Comparison of ENCODE assay signal across 8 mouse cellular contexts in the genomic region with DNA sequence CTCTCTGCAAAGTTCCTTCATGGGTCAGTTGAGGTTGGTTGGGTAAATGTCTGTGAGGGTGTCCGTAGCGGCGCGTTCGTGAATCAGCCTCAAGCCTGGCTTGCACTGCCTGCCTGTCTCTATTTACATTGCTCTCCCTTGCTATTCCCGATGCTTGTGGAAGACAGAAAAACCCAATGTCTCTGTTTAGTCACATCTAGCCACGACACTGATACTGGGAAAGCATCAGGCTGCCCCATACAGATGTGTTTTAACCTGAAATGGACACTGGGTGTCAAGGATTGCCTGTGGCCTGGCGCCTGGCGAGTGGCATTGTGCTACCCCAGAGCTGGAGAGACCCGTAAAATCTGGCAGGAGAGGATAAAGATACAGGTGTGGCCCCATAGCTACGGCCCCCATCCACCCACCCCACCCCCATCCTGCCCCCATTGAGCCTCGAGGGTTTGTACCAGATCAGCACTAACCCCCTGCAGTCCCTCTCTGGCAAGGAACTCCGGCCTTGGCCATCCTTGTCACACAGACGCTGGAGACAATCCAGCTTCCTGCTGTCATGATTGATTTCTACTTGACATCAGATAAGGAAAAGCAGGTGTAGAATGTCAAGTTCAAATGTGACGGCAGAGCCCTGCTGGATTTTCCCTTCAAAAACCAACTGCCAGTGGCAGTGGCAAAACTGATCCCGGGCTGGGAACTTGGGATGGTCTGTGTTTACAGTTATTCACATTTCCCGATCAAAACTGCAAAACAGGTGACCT.
DNase-seq lines count a peak whose midpoint lies in the region; ATAC-seq and TF ChIP-seq lines count a peak whose summit lies in the region.

No protein-coding gene starts in this region.

- no peaks in the 10 kb centered on the region for H3K79me2 ChIP-seq in CH12.LX (replicated peaks; ENCODE audit: control insufficient read depth, extremely low read depth, insufficient read depth, poor library complexity, severe bottlenecking)

- in situ Hi-C loops in CH12.LX (cut with MboI; ENCODE audit: low pct_ligation_motif_present, low pct_unique_long_range_greater_than_20kb, low sequenced_read_pairs) = loop anchor here (10.0 kb wide), 1 partner anchor 259 kb away; no protein-coding TSS in a partner anchor

- TF ChIP-seq RAD21 in CH12.LX (IDR thresholded peaks at IDR 0.05; ENCODE audit: low read depth, low read length) = no peak

- 0 out of 2 replicates have a peak, but pooled peaks have one; percentile 0 for TF ChIP-seq POLR2A in CH12.LX (IDR thresholded peaks at IDR 0.05; ENCODE audit: low read depth, low read length)

- H3K9me3 ChIP-seq in CH12.LX (replicated peaks; ENCODE audit: low read length) = peaks cover 4% of the 10 kb centered on the region
- H3K9me3 ChIP-seq in forebrain, embryonic 16.5 days (ENCODE audit: control insufficient read depth, low read length) = no peaks in the 10 kb centered on the region
- H3K9me3 ChIP-seq in liver, postnatal 0 days (ENCODE audit: low read length) = no peaks in the 10 kb centered on the region

- DNase-seq in gastrocnemius, adult 2 months = no peak
- no peak for DNase-seq in gastrocnemius, postnatal 25 days
- DNase-seq in CH12.LX (ENCODE audit: extremely low read depth) = no peak
- DNase-seq in liver, postnatal 0 days = no peak
- DNase-seq in frontal cortex, postnatal 14 days (ENCODE audit: low spot score in 2 of 2) = no peak
- no peak for DNase-seq in left cerebral cortex, adult 18-20 months (ENCODE audit: low spot score in 2 of 2)

- dilution Hi-C loops in CH12.LX (cut with MboI; ENCODE audit: extremely low pct_ligation_motif_present, extremely low pct_unique_long_range_greater_than_20kb, low sequenced_read_pairs) = no loop called here

- TF ChIP-seq CTCF in gastrocnemius, adult 2 months (IDR thresholded peaks at IDR 0.05) = no peak
- TF ChIP-seq CTCF in CH12.LX (conservative IDR thresholded peaks at IDR 0.05 in 1 of 2, IDR thresholded peaks at IDR 0.05 in 1 of 2; ENCODE audit: low read depth in 2 of 2, low read length in 2 of 2) = no peak
- TF ChIP-seq CTCF in liver, postnatal 0 days (IDR thresholded peaks at IDR 0.05; ENCODE audit: low read depth) = no peak

- intact Hi-C loops in gastrocnemius, adult 2 months (cut with DNase I) = loop anchor here (10.0 kb wide), 1 partner anchor 189 kb away; no protein-coding TSS in a partner anchor

- ATAC-seq in forebrain, embryonic 16.5 days = no peak
- ATAC-seq in liver, postnatal 0 days = no peak; the same call in 1 of the 2 replicates
- no peak for ATAC-seq in inflammation-experienced regulatory T-cells, adult 6 months

- peak overlapping the region; percentile 51 for H3K4me3 ChIP-seq in gastrocnemius, adult 2 months
- peak overlapping the region in 1 of 3 experiments; percentile 19 for H3K4me3 ChIP-seq in CH12.LX (replicated peaks in 1 of 3; ENCODE audit: low read depth in 2 of 3, low read length in 2 of 3, poor library complexity in 1 of 3)
- peak overlapping the region; percentile 10 for H3K4me3 ChIP-seq in forebrain, embryonic 16.5 days (replicated peaks; ENCODE audit: low read length)
- peak overlapping the region; percentile 32; the same call in 1 of the 2 replicates for H3K4me3 ChIP-seq in liver, postnatal 0 days (ENCODE audit: low read depth, low read length)

- peak overlapping the region; percentile 51 for H3K9ac ChIP-seq in CH12.LX (ENCODE audit: insufficient read depth, low read depth)
- no peak overlapping the region for H3K9ac ChIP-seq in forebrain, embryonic 16.5 days (replicated peaks; ENCODE audit: low read depth, low read length)
- no peak overlapping the region; the same call in 1 of the 2 replicates for H3K9ac ChIP-seq in liver, postnatal 0 days (replicated peaks)

- H3K36me3 ChIP-seq in CH12.LX (replicated peaks in 1 of 2; ENCODE audit: control insufficient read depth in 1 of 2, insufficient read depth in 1 of 2, low read length in 1 of 2) = no peaks in the 10 kb centered on the region
- no peaks in the 10 kb centered on the region for H3K36me3 ChIP-seq in forebrain, embryonic 16.5 days (ENCODE audit: control insufficient read depth, insufficient read depth)
- H3K36me3 ChIP-seq in liver, postnatal 0 days (replicated peaks; ENCODE audit: insufficient read depth, low read length) = no peaks in the 10 kb centered on the region

- peaks cover 17 to 37% of the 10 kb centered on the region in 2 experiments for H3K4me1 ChIP-seq in CH12.LX (ENCODE audit: control insufficient read depth in 1 of 2, insufficient read depth in 2 of 2)
- H3K4me1 ChIP-seq in forebrain, embryonic 16.5 days (replicated peaks; ENCODE audit: control insufficient read depth, insufficient read depth, low read length) = peaks cover 11% of the 10 kb centered on the region
- peaks cover 19% of the 10 kb centered on the region for H3K4me1 ChIP-seq in liver, postnatal 0 days (ENCODE audit: insufficient read depth)

- WGBS in forebrain, embryonic 16.5 days = 25% methylated on average over 17 of the region's 17 CpGs
- 20% methylated on average over 17 of the region's 17 CpGs for WGBS in liver, postnatal 0 days (ENCODE audit: insufficient replicate concordance)

- no peak overlapping the region for H3K27ac ChIP-seq in gastrocnemius, adult 2 months
- H3K27ac ChIP-seq in CH12.LX (ENCODE audit: insufficient read depth, low read depth) = peak overlapping the region; percentile 93
- no peak overlapping the region for H3K27ac ChIP-seq in forebrain, embryonic 16.5 days (ENCODE audit: low read length)
- H3K27ac ChIP-seq in liver, postnatal 0 days (ENCODE audit: low read depth) = peak overlapping the region; percentile 74

- peak overlapping the region; percentile 89 for H3K4me2 ChIP-seq in CH12.LX (ENCODE audit: insufficient read depth, low read depth, poor library complexity, severe bottlenecking)
- peak overlapping the region; percentile 45 for H3K4me2 ChIP-seq in forebrain, embryonic 16.5 days (ENCODE audit: low read length)
- peak overlapping the region; percentile 66 for H3K4me2 ChIP-seq in liver, postnatal 0 days (ENCODE audit: low read depth, low read length)

- H3K27me3 ChIP-seq in CH12.LX (replicated peaks) = no peaks in the 10 kb centered on the region
- H3K27me3 ChIP-seq in forebrain, embryonic 16.5 days (replicated peaks; ENCODE audit: control insufficient read depth, insufficient read depth, low read length) = peaks cover 18% of the 10 kb centered on the region
- H3K27me3 ChIP-seq in liver, postnatal 0 days (ENCODE audit: insufficient read depth, low read length) = peaks cover 8% of the 10 kb centered on the region; the same call in 1 of the 2 replicates

- TF ChIP-seq EP300 in CH12.LX (IDR thresholded peaks at IDR 0.05; ENCODE audit: low read length) = no peak
- TF ChIP-seq EP300 in liver, postnatal 0 days (IDR thresholded peaks at IDR 0.05; ENCODE audit: low read depth) = no peak

TF ChIP-seq in CH12.LX, 34 proteins besides CTCF, POLR2A, EP300 and RAD21:
- TF ChIP-seq ZKSCAN1 (IDR thresholded peaks at IDR 0.05; ENCODE audit: borderline replicate concordance, low read depth, low read length) (no peak), IRF4 (IDR thresholded peaks at IDR 0.05; ENCODE audit: low read depth, low read length) (no peak), SIN3A (IDR thresholded peaks at IDR 0.05; ENCODE audit: low read length) (0 out of 2 replicates have a peak, but pooled peaks have one; percentile 8)
TF ChIP-seq in CH12.LX: peak in this region for 1.

Comparison
In these comparisons a context has a peak if more than half of its experiments do, and no peak if none do; other contexts are left out.
1. H3K27ac ChIP-seq: peak in CH12.LX (single experiment) and liver, postnatal 0 days (single experiment); none in gastrocnemius, adult 2 months (single experiment) and forebrain, embryonic 16.5 days (single experiment).
2. Peak in every context shown above with its lines, with median percentiles within 50 percentile points of each other: H3K4me2 ChIP-seq.